Mouse (Mus musculus): Measurements from ENCODE around the gene Tor1b. TPM values are rescaled to one million over a fixed set of nuclear protein-coding genes. Genes with fewer than 3 reads are reported as not detected.
A peak's percentile ranks its signal among the peaks of the same experiment; 100 is the strongest.
"Not testable (repeated sequence)": the region's sequence is repeated elsewhere in the genome, so short reads cannot be mapped to it uniquely, and the experiment has no call there.

Tor1b gene
- polyA plus RNA-seq (2015; fragmentation: Nextera tagmentation; extraction: Ambion mirVana), result 38.6 and 38.7 TPM in 2 replicates

DNA sequence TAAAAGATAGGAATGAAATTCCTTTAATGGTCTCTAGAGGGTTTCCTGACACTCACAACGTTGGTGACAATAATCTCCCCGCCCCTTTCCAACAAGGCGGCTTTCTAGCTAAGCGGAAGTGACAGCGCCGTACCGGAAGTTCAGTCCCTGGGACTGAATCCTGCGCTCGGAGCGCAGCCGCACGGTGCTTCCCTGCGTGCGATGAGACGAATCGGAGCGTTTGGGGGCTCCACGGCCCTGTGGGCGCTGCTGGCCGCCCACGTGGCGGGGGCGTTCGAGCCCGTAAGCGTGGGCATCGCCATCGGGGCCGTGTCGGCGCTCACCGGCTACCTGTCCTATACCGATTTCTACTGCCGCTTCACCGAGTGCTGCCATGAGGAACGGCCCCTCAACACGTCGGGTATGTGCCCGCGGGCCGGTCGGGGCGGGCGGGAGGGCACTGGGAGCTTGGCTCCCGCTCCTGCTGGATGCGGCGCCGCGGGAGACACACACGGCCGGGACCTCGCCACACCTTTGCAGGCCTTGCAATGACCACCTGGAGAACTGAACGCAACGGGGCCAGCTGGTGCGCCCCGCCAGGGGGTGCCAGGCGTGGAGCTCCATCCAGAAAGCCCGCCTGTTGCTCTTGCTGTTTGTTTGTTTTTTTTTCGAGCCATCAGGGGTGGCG, at the start of gene Tor1b:
Gene Tor1b (plus strand): TSS at position 136 of the 667 bp plus-strand sequence.
- Histone ChIP-seq H3K36me3 (peaks cover 28% of the 10 kb centered on the region), H3K9me3 (no peaks in the 10 kb centered on the region), H3K9ac (peak within 1 kb of the TSS; percentile 92), H3K27me3 (no peaks in the 10 kb centered on the region), H3K4me2 (peak within 1 kb of the TSS; percentile 83), H3K4me3 (peak within 1 kb of the TSS; percentile 77), H3K27ac (peak within 1 kb of the TSS; percentile 74), H3K4me1 (peaks cover 22% of the 10 kb centered on the region)
- under 1% methylated on average over 60 of the region's 60 CpGs for WGBS
- ATAC-seq (ENCODE audit: borderline replicate concordance, extremely low read depth, low FRiP score, low TSS enrichment), result peak; percentile 77; the same call in 1 of the 2 replicates

DNA sequence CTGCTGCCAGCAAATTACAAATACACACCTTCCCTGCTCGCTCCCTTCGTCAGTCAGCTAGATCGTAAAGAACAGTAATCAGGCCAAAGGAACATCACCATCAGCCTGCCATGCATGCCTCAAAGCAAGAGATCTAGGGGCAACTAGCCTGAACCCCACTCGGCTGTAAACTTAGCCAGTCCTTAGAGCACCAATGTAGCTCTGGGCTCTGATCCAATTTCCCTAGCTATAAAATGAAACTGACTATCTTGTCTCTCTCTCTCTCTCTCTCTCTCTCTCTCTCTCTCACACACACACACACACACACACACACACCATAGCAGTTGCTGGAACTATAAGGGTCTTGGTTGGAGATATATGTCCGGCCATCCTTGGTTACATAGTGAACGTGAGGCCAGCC, 48.5 kb upstream of the Tor1b start:
- Histone ChIP-seq H3K4me1 (peaks cover 44% of the 10 kb centered on the region), H3K27ac (no peak overlapping the region), H3K9me3 (no peaks in the 10 kb centered on the region), H3K4me2 (no peak overlapping the region), H3K36me3 (no peaks in the 10 kb centered on the region), H3K27me3 (peaks cover 7% of the 10 kb centered on the region), H3K4me3 (no peak overlapping the region), H3K9ac (no peak overlapping the region)
- WGBS, result 56% methylated on average over 6 of the region's 6 CpGs
- ATAC-seq (ENCODE audit: borderline replicate concordance, extremely low read depth, low FRiP score, low TSS enrichment), result no peak

DNA sequence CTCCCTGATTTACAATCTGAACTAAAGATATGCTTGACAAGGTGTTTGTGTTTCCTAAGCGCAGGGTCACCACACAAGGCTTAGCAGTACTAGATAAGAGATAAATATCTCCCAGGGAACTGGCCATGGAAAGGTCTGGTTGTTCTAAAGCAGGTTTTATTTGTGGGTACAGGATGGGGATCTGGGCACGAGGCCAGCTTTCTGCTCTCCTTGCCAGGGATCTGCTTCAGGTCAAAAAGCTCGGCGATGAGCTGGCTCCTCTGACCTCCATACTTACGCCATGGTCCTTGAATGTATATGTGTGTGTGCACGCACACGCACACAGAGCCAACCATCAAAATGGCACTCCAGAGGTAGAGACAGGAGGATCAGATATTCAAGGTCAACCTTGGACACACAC, 47.8 kb upstream of the Tor1b start:
- Histone ChIP-seq H3K27me3 (peaks cover 7% of the 10 kb centered on the region), H3K36me3 (no peaks in the 10 kb centered on the region), H3K4me3 (no peak overlapping the region), H3K9ac (no peak overlapping the region), H3K9me3 (no peaks in the 10 kb centered on the region), H3K4me2 (no peak overlapping the region), H3K27ac (no peak overlapping the region), H3K4me1 (peaks cover 41% of the 10 kb centered on the region)
- WGBS, result 54% methylated on average over 7 of the region's 7 CpGs
- ATAC-seq (ENCODE audit: borderline replicate concordance, extremely low read depth, low FRiP score, low TSS enrichment), result no peak

DNA sequence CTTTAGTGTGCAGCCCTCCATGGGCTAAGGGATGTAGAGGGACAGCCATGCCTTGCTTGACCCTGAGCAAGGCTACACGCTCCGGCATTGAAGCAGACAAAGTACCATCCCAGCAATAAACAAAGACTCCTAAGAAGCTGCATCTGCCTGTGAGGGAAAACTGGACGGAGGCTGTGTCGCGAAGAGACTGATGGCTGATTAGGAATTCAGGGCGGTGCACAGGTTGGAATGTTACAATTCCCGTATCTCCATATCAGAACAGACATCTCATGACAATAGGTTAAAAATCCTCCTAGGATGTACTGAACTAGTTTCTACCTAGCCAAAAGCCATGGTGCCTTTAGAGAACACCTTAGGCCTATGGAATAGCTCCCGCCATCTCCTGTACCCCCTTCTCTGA, 46.9 kb upstream of the Tor1b start:
- Histone ChIP-seq H3K27ac (no peak overlapping the region), H3K4me2 (no peak overlapping the region), H3K27me3 (peaks cover 7% of the 10 kb centered on the region), H3K4me3 (no peak overlapping the region), H3K36me3 (no peaks in the 10 kb centered on the region), H3K4me1 (peaks cover 40% of the 10 kb centered on the region), H3K9me3 (no peaks in the 10 kb centered on the region), H3K9ac (no peak overlapping the region)
- 78% methylated on average over 8 of the region's 8 CpGs for WGBS
- ATAC-seq (ENCODE audit: borderline replicate concordance, extremely low read depth, low FRiP score, low TSS enrichment), result no peak

DNA sequence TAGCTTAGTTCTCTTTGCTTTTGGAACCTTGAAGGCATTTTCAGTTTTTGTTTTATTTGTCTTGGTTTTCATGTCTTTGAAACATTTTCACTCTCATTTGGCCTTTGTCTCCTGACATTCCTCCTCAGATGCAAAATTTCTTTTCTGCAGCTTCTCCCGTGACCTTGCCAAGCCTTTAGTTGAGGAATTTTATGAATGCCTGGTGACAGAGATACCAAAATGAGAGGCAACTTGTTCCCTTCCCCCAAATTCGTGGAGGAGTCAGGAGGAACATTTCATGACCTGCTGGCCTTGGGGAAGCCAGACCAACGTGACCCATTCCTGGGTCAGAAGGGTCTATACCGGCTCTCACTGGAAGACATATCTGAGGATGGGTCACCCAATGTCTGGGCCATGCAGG, 46.1 kb upstream of the Tor1b start:
- H3K9me3 ChIP-seq, result no peaks in the 10 kb centered on the region
- peaks cover 33% of the 10 kb centered on the region for H3K4me1 ChIP-seq
- H3K27me3 ChIP-seq, result peaks cover 3% of the 10 kb centered on the region
- H3K27ac ChIP-seq, result no peak overlapping the region
- H3K4me3 ChIP-seq, result no peak overlapping the region
- WGBS, result 52% methylated on average over 4 of the region's 4 CpGs
- no peaks in the 10 kb centered on the region for H3K36me3 ChIP-seq
- H3K9ac ChIP-seq, result no peak overlapping the region
- H3K4me2 ChIP-seq, result no peak overlapping the region
- ATAC-seq (ENCODE audit: borderline replicate concordance, extremely low read depth, low FRiP score, low TSS enrichment), result no peak

DNA sequence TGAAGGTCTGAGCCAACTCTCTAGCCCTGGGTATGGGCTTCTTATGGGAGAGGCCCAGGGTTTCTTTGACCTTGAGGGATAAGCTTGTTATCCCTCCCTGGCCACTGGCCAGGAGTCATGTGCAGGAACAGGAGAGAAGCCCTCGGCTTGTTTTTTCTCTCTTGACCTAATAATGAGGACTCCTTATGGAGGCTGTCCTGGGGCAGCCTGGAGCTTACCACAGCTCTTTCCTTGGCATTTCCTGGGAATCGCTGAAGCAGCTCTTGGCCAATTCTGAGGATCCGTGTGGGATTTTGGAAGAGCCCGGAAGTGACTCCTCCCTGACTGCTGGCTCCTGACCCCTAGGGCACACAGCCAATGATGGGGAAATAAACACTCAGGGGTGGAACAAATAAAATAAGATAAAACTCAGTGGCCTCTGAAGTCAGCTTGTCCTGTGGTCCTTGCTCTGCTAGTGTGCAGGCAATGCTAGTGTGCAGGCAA, 40.4 kb upstream of the Tor1b start:
- Histone ChIP-seq H3K9ac (no peak overlapping the region), H3K27ac (peak overlapping the region; percentile 65), H3K36me3 (no peaks in the 10 kb centered on the region), H3K4me3 (no peak overlapping the region), H3K4me2 (no peak overlapping the region), H3K4me1 (peaks cover 15% of the 10 kb centered on the region), H3K27me3 (no peaks in the 10 kb centered on the region), H3K9me3 (no peaks in the 10 kb centered on the region)
- 19% methylated on average over 4 of the region's 4 CpGs for WGBS
- peak; percentile 72 for ATAC-seq (ENCODE audit: borderline replicate concordance, extremely low read depth, low FRiP score, low TSS enrichment)

DNA sequence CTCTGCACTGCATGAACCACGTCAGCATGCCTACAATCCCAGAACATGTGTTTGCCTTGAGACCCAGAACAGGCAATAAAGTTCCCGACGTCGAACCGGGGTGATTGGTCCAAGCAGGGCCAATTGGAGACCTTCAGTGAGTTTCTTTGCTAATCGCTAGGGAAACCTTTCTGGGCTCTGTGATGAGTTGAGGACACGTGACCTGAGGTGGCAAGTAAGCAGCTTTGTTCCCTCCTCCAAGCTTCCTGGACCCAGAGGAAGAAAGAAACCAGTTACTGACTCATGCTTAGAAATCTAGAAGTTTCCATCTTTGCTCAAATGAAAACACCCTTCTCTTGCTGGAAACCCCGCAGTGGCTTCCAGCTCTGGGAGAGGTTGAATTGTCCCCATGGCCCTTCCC, 39.7 kb upstream of the Tor1b start:
- 82% methylated on average over 8 of the region's 8 CpGs for whole genome bisulfite sequencing
- no peak for ATAC-seq (ENCODE audit: borderline replicate concordance, extremely low read depth, low FRiP score, low TSS enrichment)
- peak overlapping the region; percentile 65 for H3K27ac ChIP-seq

DNA sequence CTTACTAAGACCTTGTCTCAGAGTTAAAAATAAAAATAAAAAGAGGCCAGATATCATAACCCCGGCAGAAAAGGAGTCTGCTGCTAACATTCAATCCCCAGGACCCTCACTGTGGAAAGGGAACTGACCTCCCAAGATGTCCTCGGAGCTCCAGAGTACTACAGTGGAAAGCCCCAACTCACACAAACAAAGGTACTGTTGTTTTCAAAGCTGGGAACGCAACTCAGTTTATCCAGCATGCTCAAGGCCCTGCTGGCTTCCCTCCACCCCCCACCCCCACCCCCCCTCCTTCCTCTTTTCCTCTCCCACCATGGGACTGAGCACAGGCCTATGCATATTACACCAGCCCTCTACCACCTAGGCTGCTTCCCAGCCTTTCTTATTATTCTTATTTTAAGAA, 37.9 kb upstream of the Tor1b start:
- Histone ChIP-seq H3K4me2 (no peak overlapping the region), H3K27ac (no peak overlapping the region), H3K9me3 (no peaks in the 10 kb centered on the region), H3K4me3 (no peak overlapping the region), H3K9ac (no peak overlapping the region), H3K4me1 (peaks cover 38% of the 10 kb centered on the region), H3K36me3 (no peaks in the 10 kb centered on the region), H3K27me3 (no peaks in the 10 kb centered on the region)
- no peak for ATAC-seq (ENCODE audit: borderline replicate concordance, extremely low read depth, low FRiP score, low TSS enrichment)
- 61% methylated on average over 3 of the region's 3 CpGs for WGBS

More for the DNA sequence above, 39.7 kb upstream of the Tor1b start:
- Histone ChIP-seq H3K4me2 (no peak overlapping the region), H3K4me1 (peaks cover 22% of the 10 kb centered on the region), H3K9me3 (no peaks in the 10 kb centered on the region), H3K4me3 (no peak overlapping the region), H3K27me3 (no peaks in the 10 kb centered on the region), H3K9ac (no peak overlapping the region), H3K36me3 (no peaks in the 10 kb centered on the region)

DNA sequence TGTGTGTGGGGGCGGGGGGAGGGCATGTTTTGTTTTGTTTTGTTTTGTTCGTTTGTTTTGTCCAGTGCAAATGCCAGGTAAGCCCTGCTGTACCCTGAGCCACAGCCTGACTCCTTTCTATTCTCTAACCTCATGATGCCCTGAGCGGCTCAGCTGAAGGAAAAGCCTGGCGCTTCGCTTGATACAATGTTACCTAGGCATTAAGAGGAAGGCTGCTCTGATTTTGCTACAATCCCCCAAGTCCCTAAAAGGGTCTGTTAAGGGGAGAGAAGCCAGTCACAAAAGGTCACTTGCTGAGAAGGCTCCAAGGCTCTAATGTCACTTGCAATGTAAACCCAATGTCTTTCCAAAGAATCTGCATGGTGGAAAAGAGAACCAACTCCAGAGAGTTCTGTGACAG, 37.4 kb upstream of the Tor1b start:
- Histone ChIP-seq H3K36me3 (no peaks in the 10 kb centered on the region), H3K9ac (no peak overlapping the region), H3K4me3 (no peak overlapping the region), H3K9me3 (no peaks in the 10 kb centered on the region), H3K27me3 (no peaks in the 10 kb centered on the region), H3K27ac (no peak overlapping the region), H3K4me2 (no peak overlapping the region), H3K4me1 (peaks cover 43% of the 10 kb centered on the region)
- ATAC-seq (ENCODE audit: borderline replicate concordance, extremely low read depth, low FRiP score, low TSS enrichment), result no peak
- WGBS, result 77% methylated on average over 5 of the region's 5 CpGs

DNA sequence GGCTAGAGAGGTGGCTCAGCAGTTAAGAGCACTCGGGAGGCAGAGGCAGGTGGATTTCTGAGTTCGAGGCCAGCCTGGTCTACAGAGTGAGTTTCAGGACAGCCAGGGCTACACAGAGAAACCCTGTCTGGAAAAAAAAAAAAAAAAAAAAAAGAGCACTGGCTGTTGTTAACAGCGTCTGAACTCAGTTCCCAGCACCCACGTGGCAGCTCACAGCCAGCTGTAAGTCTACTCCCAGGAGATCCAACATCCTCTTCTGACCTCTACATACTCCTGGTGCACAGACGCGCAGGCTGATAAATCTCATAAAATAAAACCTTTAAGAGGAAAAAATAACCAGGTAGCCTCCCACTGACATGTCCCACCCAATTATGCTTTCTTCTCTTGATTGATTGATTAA, 36.8 kb upstream of the Tor1b start:
- not testable (repeated sequence) for H3K4me3 ChIP-seq; ATAC-seq (ENCODE audit: borderline replicate concordance, extremely low read depth, low FRiP score, low TSS enrichment); H3K27me3 ChIP-seq; H3K36me3 ChIP-seq; H3K4me2 ChIP-seq; H3K9ac ChIP-seq; H3K27ac ChIP-seq; H3K9me3 ChIP-seq
- 73% methylated on average over 6 of the region's 6 CpGs for WGBS
- peaks cover 45% of the 10 kb centered on the region for H3K4me1 ChIP-seq

DNA sequence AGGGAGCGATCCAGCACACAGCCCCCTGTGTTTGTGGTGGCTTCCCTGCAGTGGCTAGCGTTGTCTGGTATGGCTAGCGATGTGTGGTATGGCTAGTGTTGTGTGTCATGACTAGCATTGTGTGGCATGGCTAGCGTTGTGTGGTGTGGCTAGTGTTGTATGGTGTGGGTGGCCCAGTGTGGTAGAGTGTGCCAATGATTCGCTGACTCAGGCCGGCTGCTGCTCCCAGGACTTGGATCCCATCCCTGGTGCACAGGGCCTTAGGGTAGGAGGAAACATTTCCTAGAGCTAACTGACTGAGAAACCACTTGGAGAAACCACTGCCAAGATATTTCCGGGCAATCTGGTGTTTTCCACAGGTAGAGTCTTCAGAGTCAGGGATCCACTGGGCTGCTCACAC, 35.1 kb upstream of the Tor1b start:
- 81% methylated on average over 7 of the region's 7 CpGs for whole genome bisulfite sequencing
- no peaks in the 10 kb centered on the region for H3K36me3 ChIP-seq

DNA sequence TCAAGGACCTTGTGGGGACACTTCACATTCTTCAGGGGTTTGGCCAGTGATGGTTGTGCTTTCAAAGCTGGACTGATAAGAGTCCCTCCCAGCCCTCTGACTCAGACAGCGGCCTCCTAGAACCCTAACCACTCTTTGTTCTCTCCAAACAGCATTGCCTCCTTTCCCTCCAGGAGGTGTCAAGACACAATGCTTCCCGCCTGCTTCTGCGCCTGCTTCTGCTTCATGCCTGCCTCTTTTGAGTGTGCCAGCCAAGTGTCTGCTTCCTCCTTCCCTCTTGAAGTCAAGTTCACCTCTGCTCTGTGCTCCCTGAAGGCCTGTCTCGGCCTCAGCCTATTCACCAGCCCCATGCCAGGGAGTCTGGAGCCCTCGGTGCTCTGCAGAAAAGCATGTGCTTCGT, 34.6 kb upstream of the Tor1b start:
- no peak overlapping the region for H3K4me3 ChIP-seq
- no peaks in the 10 kb centered on the region for H3K9me3 ChIP-seq
- no peak overlapping the region for H3K9ac ChIP-seq
- no peak for ATAC-seq (ENCODE audit: borderline replicate concordance, extremely low read depth, low FRiP score, low TSS enrichment)
- H3K36me3 ChIP-seq, result no peaks in the 10 kb centered on the region
- peak overlapping the region; percentile 31; the same call in 1 of the 2 replicates for H3K27ac ChIP-seq
- H3K4me1 ChIP-seq, result peaks cover 33% of the 10 kb centered on the region
- no peak overlapping the region for H3K4me2 ChIP-seq
- WGBS, result 46% methylated on average over 6 of the region's 6 CpGs
- no peaks in the 10 kb centered on the region for H3K27me3 ChIP-seq

More for the DNA sequence above, 35.1 kb upstream of the Tor1b start:
- Histone ChIP-seq H3K27me3 (no peaks in the 10 kb centered on the region), H3K9me3 (no peaks in the 10 kb centered on the region), H3K9ac (no peak overlapping the region), H3K4me3 (no peak overlapping the region), H3K4me1 (peaks cover 38% of the 10 kb centered on the region), H3K27ac (no peak overlapping the region), H3K4me2 (no peak overlapping the region)
- no peak for ATAC-seq (ENCODE audit: borderline replicate concordance, extremely low read depth, low FRiP score, low TSS enrichment)
